14 mouse cellular contexts compared by ENCODE assay signal in the genomic region with DNA sequence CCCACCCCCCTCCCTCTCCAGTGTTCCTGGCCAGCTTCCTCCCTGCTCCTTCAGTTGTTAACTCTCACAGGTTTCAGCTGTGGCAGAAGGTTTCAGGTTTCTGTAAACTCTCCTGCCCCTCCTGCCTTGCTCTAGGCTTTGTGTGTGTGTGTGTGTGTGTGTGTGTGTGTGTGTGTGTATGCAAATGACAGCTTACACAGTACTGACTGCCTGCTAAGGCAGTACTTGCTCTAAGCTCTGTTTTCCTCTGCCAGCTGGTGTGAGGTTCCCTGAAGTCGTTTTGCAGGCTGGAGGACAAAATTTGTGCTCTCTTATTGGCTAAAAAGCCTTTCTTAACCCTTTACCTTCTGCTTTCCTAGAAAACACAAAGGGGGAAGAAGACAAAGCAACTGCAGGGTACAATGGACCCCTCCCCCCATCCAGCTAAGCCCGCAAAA. TPM values are rescaled to one million over a fixed set of nuclear protein-coding genes. Genes with fewer than 3 reads are reported as not detected.
DNase-seq lines count a peak whose midpoint lies in the region; ATAC-seq and TF ChIP-seq lines count a peak whose summit lies in the region.
"Had no signal": no experiment of that assay in that cellular context is flagged by ENCODE, and none has a peak within 500 bp of the region (broad histone marks: within the 10 kb centered on the region; RNA-seq: fewer than 3 reads in every experiment).

No protein-coding gene starts in this region.

- no peak for TF ChIP-seq POLR2A in limb, embryonic 14.5 days (IDR thresholded peaks at IDR 0.05; ENCODE audit: borderline replicate concordance, extremely low read depth, insufficient read depth, insufficient read length)

- peak; percentile 42 for DNase-seq in neural tube, embryonic 10.5 days (ENCODE audit: extremely low spot score, low spot score)
- DNase-seq in limb, embryonic 14.5 days (ENCODE audit: low spot score) = peak; percentile 37
- DNase-seq in stomach, postnatal 0 days (ENCODE audit: low spot score) = peak; percentile 44
- DNase-seq in testis, postnatal 14 days (ENCODE audit: low spot score) = no peak
- DNase-seq in spleen, adult 12 weeks (ENCODE audit: low spot score) = no peak
- DNase-seq in adrenal gland, postnatal 10 days = no peak
- DNase-seq: adrenal gland, postnatal 14 days; cerebellum, postnatal 36 days had no signal

- no peak overlapping the region for H3K27ac ChIP-seq in neural tube, embryonic 15.5 days (replicated peaks)
- no peak overlapping the region for H3K27ac ChIP-seq in forebrain, embryonic 12.5 days
- no peak overlapping the region for H3K27ac ChIP-seq in limb, embryonic 14.5 days (replicated peaks; ENCODE audit: low read depth, low read length)
- H3K27ac ChIP-seq in stomach, postnatal 0 days (replicated peaks) = no peak overlapping the region
- H3K27ac ChIP-seq: macrophage had no signal

- no peak for TF ChIP-seq EP300 in stomach, postnatal 0 days (optimal IDR thresholded peaks at IDR 0.05)

- no peak overlapping the region for H3K9ac ChIP-seq in neural tube, embryonic 15.5 days (replicated peaks)
- no peak overlapping the region for H3K9ac ChIP-seq in forebrain, embryonic 12.5 days
- 0 out of 2 replicates have a peak overlapping the region, but pooled peaks have one; percentile 2 for H3K9ac ChIP-seq in limb, embryonic 14.5 days (ENCODE audit: low read depth, low read length, severe bottlenecking)
- no peak overlapping the region for H3K9ac ChIP-seq in stomach, postnatal 0 days (ENCODE audit: low read length)

- no peak for TF ChIP-seq CTCF in stomach, postnatal 0 days (IDR thresholded peaks at IDR 0.05; ENCODE audit: low read depth)

- H3K4me2 ChIP-seq in neural tube, embryonic 15.5 days = no peak overlapping the region
- peak overlapping the region; percentile 33 for H3K4me2 ChIP-seq in forebrain, embryonic 12.5 days
- H3K4me2 ChIP-seq in limb, embryonic 14.5 days (replicated peaks; ENCODE audit: low read depth, low read length, severe bottlenecking) = peak overlapping the region; percentile 31
- 0 out of 2 replicates have a peak overlapping the region, but pooled peaks have one; percentile 3 for H3K4me2 ChIP-seq in stomach, postnatal 0 days (replicated peaks; ENCODE audit: low read depth)

- no peaks in the 10 kb centered on the region for H3K9me3 ChIP-seq in neural tube, embryonic 15.5 days (replicated peaks)
- no peaks in the 10 kb centered on the region for H3K9me3 ChIP-seq in forebrain, embryonic 12.5 days
- H3K9me3 ChIP-seq in limb, embryonic 14.5 days (ENCODE audit: control insufficient read depth, low read length) = no peaks in the 10 kb centered on the region
- no peaks in the 10 kb centered on the region for H3K9me3 ChIP-seq in stomach, postnatal 0 days (ENCODE audit: control insufficient read depth, low read length)

- H3K36me3 ChIP-seq in neural tube, embryonic 15.5 days = no peaks in the 10 kb centered on the region
- no peaks in the 10 kb centered on the region for H3K36me3 ChIP-seq in forebrain, embryonic 12.5 days (replicated peaks)
- no peaks in the 10 kb centered on the region for H3K36me3 ChIP-seq in limb, embryonic 14.5 days (ENCODE audit: control insufficient read depth, insufficient read depth, low read length)
- no peaks in the 10 kb centered on the region for H3K36me3 ChIP-seq in stomach, postnatal 0 days (ENCODE audit: control insufficient read depth, insufficient read depth, low read length)

- H3K27me3 ChIP-seq in neural tube, embryonic 15.5 days (replicated peaks) = no peaks in the 10 kb centered on the region
- H3K27me3 ChIP-seq in forebrain, embryonic 12.5 days = no peaks in the 10 kb centered on the region
- H3K27me3 ChIP-seq in limb, embryonic 14.5 days (ENCODE audit: control insufficient read depth, insufficient read depth, low read length) = no peaks in the 10 kb centered on the region
- no peaks in the 10 kb centered on the region for H3K27me3 ChIP-seq in stomach, postnatal 0 days (ENCODE audit: control insufficient read depth, insufficient read depth, low read length)

- no peak overlapping the region for H3K4me3 ChIP-seq in neural tube, embryonic 15.5 days (replicated peaks)
- no peak overlapping the region for H3K4me3 ChIP-seq in forebrain, embryonic 12.5 days (replicated peaks)
- H3K4me3 ChIP-seq in limb, embryonic 14.5 days (replicated peaks; ENCODE audit: low read length) = no peak overlapping the region
- H3K4me3 ChIP-seq in stomach, postnatal 0 days (ENCODE audit: low read depth, low read length) = no peak overlapping the region

- ATAC-seq in neural tube, embryonic 15.5 days (ENCODE audit: low FRiP score) = no peak
- peak; percentile 55; the same call in 1 of the 2 replicates for ATAC-seq in forebrain, embryonic 12.5 days (ENCODE audit: low FRiP score)
- ATAC-seq in limb, embryonic 14.5 days (ENCODE audit: low FRiP score, low read depth) = peak; percentile 85
- ATAC-seq in stomach, postnatal 0 days (ENCODE audit: low FRiP score, low TSS enrichment) = peak; percentile 76

- 8% methylated on average over 2 of the region's 2 CpGs for WGBS in neural tube, embryonic 15.5 days
- 2% methylated on average over 2 of the region's 2 CpGs for WGBS in forebrain, embryonic 12.5 days
- 3% methylated on average over 2 of the region's 2 CpGs for WGBS in limb, embryonic 14.5 days
- WGBS in stomach, postnatal 0 days = 5% methylated on average over 2 of the region's 2 CpGs

- peaks cover 4% of the 10 kb centered on the region; the same call in 1 of the 2 replicates for H3K4me1 ChIP-seq in neural tube, embryonic 15.5 days
- H3K4me1 ChIP-seq in forebrain, embryonic 12.5 days = peaks cover 9% of the 10 kb centered on the region
- no peaks in the 10 kb centered on the region for H3K4me1 ChIP-seq in limb, embryonic 14.5 days (ENCODE audit: control insufficient read depth, insufficient read depth, low read length)
- H3K4me1 ChIP-seq in stomach, postnatal 0 days (replicated peaks; ENCODE audit: control insufficient read depth, insufficient read depth) = no peaks in the 10 kb centered on the region

RNA-seq across cellular contexts. Expression of a gene that starts 8.9 kb away (rescaled TPM):
- 0.18 TPM in 1 of 2 replicates, not detected in the other for polyA plus RNA-seq in neural tube, embryonic 15.5 days (2015; fragmentation: Nextera tagmentation; extraction: Ambion mirVana)
- not detected in 2 replicates for polyA plus RNA-seq in forebrain, embryonic 12.5 days (2016; fragmentation: Nextera tagmentation; extraction: Ambion mirVana)
- not detected in 2 replicates for polyA plus RNA-seq in limb, embryonic 14.5 days (2012; rRNA removed)
- polyA plus RNA-seq in limb, embryonic 14.5 days (2014; fragmentation: Nextera tagmentation; extraction: Ambion mirVana) = not detected in 2 replicates
- 0.13 TPM in 2 replicates for polyA plus RNA-seq in stomach, postnatal 0 days (2015; fragmentation: Nextera tagmentation; extraction: Ambion mirVana)
- total RNA-seq in adrenal gland, postnatal 10 days (2021) = 10 to 100 TPM in 1 of 2 experiments, 1 to 10 TPM in 1; 6.1 to 13.3 TPM
- total RNA-seq: granulocyte monocyte progenitor cell, adult 5-6 weeks; layer of hippocampus, adult 18-20 months; MEL had no signal
- polyA plus RNA-seq: macrophage had no signal

RNA-seq across cellular contexts. Expression of a gene that starts 40.7 kb away (rescaled TPM):
- polyA plus RNA-seq in neural tube, embryonic 15.5 days (2015; fragmentation: Nextera tagmentation; extraction: Ambion mirVana) = 0.09 and 0.14 TPM in 2 replicates
- polyA plus RNA-seq in forebrain, embryonic 12.5 days (2016; fragmentation: Nextera tagmentation; extraction: Ambion mirVana) = not detected in 2 replicates
- 0.04 TPM in 1 of 2 replicates, not detected in the other for polyA plus RNA-seq in limb, embryonic 14.5 days (2012; rRNA removed)
- not detected in 2 replicates for polyA plus RNA-seq in limb, embryonic 14.5 days (2014; fragmentation: Nextera tagmentation; extraction: Ambion mirVana)
- not detected in 2 replicates for polyA plus RNA-seq in stomach, postnatal 0 days (2015; fragmentation: Nextera tagmentation; extraction: Ambion mirVana)
- not detected for total RNA-seq in adrenal gland, postnatal 10 days (2021)
- total RNA-seq: adrenal gland, postnatal 14 days; granulocyte monocyte progenitor cell, adult 5-6 weeks; layer of hippocampus, adult 18-20 months; MEL had no signal
- polyA plus RNA-seq: macrophage had no signal

RNA-seq across cellular contexts. Expression of a gene that starts 42.4 kb away (rescaled TPM):
- not detected in 2 replicates for polyA plus RNA-seq in neural tube, embryonic 15.5 days (2015; fragmentation: Nextera tagmentation; extraction: Ambion mirVana)
- not detected in 2 replicates for polyA plus RNA-seq in forebrain, embryonic 12.5 days (2016; fragmentation: Nextera tagmentation; extraction: Ambion mirVana)
- polyA plus RNA-seq in limb, embryonic 14.5 days (2012; rRNA removed) = not detected in 2 replicates
- polyA plus RNA-seq in limb, embryonic 14.5 days (2014; fragmentation: Nextera tagmentation; extraction: Ambion mirVana) = not detected in 2 replicates
- 0.24 and 0.25 TPM in 2 replicates for polyA plus RNA-seq in stomach, postnatal 0 days (2015; fragmentation: Nextera tagmentation; extraction: Ambion mirVana)
- total RNA-seq in adrenal gland, postnatal 10 days (2021) = 100 to 1,000 TPM; 103 to 217 TPM
- total RNA-seq: granulocyte monocyte progenitor cell, adult 5-6 weeks; layer of hippocampus, adult 18-20 months; MEL had no signal
- polyA plus RNA-seq: macrophage had no signal

Comparison
In these comparisons a context has a peak if more than half of its experiments do, and no peak if none do; other contexts are left out.
1. DNase-seq: peak in neural tube, embryonic 10.5 days (single experiment), limb, embryonic 14.5 days (single experiment) and stomach, postnatal 0 days (single experiment); none in testis, postnatal 14 days (single experiment), spleen, adult 12 weeks (single experiment) and adrenal gland, postnatal 10 days (single experiment).